Mouse (Mus musculus) monocyte, adult 2 months (primary cell): ENCODE measurements around the gene Eif4e2.

Experiments
- DNase-seq, 2 experiments: peaks; one replicate each; pipeline ENCODE4 v3.0.0; 2022; ENCODE audit warnings: low spot score in 2 of 2, low read depth in 1 of 2

Eif4e2 gene

GRCm38 (mm10) chr1:87213735-87214704, at the start of gene Eif4e2:
TSS of gene Eif4e2 (plus strand) at chr1:87213914.
- peak; percentile 84 to 89 for DNase-seq

GRCm38 (mm10) chr1:87164164-87164795, 49.4 kb upstream of the Eif4e2 start:
- no peak for DNase-seq

DNA sequence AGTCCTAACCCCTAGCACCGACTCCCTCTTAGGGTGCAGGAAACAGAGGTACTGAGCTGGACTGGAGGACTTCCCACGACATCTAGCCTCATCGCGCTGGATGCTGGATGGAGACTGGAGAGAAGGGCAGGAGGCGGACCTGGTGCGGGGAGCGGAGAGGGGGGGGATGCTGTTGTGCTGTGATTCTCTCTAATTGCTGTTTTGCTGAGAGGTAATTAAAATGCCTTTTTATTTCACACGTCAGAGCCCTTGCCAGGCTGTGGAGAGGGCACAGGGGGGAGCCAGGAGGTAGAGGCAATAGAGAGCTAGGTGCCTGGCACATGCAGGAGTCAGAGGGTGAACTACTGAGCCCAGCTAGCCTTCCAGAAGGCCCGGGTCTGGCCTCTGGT, 48.9 kb upstream of the Eif4e2 start:
- no peak for DNase-seq

DNA sequence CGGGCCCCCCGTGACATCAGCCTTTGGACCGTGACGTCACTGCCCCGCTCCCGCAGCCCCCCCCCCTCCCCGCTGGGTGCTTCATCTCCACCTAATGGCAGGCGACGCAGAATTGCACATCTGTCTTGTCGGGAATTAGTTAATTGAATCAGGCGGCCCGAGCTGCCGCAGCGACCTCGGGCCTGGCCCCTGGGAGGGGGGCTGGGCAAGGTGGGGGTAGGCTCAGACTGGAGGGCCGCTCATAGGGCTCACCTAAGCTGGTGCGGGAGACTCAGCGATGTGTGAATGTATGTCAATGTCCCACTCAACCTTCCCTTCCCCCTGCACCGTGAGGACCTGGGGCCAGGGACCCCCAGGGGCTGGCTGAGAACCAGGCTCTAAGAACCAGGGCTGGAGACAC, 43.3 kb upstream of the Eif4e2 start:
- no peak for DNase-seq

- DNase-seq = no peak
These were observed 42.4 kb upstream of the Eif4e2 start for GRCm38 (mm10) chr1:87171312-87171711.

- DNase-seq = no peak
These were observed 41.4 kb upstream of the Eif4e2 start for GRCm38 (mm10) chr1:87172316-87172715.

DNA sequence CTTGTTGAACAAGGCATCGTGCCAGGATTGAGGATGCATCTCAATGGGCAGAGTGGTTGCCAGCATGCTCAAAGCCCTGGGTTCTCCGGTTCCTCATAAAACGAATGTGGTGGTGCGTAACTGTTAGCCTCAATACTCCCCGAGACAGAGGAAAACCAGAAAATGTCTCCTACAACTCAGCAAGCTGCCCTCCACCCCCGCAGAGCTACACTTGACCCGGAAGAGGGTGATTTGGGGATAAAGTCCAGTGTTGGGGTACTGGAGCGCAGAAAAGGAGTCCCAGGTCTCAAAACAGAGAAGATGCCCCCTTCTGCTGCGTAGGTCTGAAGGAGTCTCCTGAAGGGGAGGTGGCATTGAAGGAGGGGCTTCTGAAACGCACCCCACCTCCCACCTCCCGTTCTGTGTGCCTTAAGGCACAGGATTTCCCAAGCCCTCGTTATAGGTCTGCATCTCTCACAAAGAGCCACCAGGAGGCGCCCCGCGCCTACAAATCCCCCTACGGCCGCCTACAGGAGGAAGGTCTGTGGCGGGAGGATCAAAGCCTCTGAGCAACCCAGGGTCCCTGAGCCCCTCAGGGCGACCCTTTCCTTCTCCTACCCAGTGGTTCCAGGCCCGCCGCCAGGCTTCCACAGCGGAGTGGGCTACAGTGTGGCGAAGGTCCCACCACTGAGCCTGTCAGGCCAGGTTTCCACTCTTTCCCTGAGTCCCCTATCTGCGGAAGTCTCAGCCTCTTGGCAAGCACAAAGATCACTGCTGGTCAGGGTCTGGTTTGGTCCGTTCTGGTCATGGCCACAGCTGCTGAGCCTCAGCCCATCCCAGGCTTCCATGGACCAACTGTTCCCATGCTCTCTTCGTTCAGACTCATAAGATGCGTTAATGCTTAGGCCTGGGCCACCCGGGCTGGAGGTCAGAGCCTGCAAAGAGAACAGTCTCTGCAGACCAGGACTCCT, 39.4 kb upstream of the Eif4e2 start:
- peak in 1 of 2 experiments; percentile 48 for DNase-seq

- DNase-seq = no peak
These were observed 37.8 kb upstream of the Eif4e2 start for GRCm38 (mm10) chr1:87175852-87176292.

DNA sequence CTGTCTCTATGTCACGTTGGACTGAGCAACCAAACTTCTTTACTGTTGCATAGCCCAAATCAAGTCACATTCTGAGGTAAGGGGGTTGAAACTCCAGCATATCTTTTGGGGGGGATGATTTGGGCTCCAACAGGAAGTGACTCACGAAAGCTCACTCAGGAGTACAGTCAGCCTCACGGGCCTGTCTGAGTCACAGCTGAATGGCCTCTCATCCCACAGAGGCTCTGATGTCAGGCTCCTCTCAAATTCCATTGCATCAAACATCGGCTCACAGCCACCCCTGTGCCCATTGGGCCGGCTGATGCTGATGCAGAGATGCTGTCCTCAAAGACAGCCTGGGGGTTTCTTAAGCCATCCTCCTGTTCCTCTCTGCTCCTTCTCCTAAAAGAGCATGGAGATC, 32.8 kb upstream of the Eif4e2 start:
- no peak for DNase-seq

DNA sequence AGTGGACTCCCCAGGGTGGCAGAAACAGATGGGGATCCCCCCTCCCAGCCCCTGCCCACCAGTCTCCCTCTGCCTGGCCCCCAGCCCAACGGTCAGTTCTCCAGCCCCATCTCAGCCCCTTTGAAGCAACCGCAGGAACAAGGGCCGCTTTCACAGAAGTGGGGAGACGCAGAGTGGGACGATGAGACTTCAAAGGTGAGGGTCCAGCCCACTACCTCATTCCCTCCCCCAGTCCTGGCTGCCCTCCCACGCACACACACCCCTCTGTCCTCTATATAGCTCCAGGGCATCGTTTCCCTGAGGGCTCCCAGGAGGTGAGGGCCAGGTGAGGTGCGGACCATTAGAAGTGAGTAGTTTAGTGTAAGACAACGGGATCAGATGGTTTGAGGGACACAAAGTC, 30.7 kb upstream of the Eif4e2 start, which contains the start of gene Prss56:
Gene Prss56, plus strand, starts transcription at position 301 of the 400 bp plus-strand sequence.
- DNase-seq = no peak

DNA sequence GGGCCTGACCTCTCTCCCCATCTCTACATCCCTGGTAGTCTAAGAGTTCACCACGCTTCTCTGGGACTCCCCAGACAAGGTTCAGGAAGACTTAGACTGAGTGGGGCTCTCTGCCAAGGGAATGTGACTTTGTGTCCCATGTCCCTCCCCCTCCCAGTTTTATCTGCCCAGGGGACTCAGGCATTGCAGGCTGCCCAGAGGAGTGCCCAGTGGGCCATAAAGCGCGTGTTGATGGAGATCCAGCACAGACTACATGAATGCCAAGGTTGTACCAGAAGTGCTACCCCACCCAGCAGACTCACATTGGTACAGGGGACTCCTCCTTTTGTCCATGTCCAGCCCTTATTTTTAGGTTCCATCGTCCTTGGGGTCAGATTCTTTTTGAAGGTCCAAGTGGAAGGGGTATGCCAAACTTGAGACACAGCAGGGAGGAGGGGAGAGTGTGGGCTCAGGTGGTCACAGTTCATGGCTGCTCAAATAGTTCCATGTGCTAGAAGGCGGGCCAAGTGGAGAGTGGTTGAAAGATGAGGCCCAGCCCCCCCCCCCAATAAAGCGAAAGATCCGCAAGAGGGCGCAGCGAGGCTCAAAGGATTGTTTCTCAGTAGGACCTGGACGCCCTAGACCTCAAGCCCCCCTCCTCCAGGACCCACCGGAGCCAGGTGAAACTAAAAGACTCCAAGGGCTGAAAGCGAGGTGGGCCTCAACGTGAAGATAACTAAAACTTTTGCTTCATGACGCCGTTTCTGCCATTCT, 29.5 kb upstream of the Eif4e2 start:
- DNase-seq = no peak

- peak in 1 of 2 experiments; percentile 44 for DNase-seq
These were observed 29.0 kb upstream of the Eif4e2 start for GRCm38 (mm10) chr1:87184751-87185139.

DNA sequence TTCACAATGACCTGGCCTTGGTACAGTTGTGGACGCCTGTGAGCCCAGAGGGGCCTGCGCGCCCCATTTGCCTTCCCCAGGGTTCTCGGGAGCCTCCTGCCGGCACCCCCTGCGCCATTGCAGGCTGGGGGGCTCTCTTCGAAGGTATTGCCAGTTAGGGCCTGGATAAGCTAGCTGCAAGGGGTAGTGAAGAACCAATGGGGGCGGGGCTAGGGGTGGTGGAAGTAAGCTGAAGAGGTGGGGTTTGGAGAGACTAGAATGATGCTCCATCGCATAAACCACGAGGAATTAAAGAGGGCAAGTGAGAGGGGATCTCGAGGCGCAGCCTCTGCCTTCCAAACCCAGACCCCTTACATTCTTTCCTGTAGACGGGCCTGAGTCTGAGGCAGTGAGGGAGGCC, 28.2 kb upstream of the Eif4e2 start:
- no peak for DNase-seq

DNA sequence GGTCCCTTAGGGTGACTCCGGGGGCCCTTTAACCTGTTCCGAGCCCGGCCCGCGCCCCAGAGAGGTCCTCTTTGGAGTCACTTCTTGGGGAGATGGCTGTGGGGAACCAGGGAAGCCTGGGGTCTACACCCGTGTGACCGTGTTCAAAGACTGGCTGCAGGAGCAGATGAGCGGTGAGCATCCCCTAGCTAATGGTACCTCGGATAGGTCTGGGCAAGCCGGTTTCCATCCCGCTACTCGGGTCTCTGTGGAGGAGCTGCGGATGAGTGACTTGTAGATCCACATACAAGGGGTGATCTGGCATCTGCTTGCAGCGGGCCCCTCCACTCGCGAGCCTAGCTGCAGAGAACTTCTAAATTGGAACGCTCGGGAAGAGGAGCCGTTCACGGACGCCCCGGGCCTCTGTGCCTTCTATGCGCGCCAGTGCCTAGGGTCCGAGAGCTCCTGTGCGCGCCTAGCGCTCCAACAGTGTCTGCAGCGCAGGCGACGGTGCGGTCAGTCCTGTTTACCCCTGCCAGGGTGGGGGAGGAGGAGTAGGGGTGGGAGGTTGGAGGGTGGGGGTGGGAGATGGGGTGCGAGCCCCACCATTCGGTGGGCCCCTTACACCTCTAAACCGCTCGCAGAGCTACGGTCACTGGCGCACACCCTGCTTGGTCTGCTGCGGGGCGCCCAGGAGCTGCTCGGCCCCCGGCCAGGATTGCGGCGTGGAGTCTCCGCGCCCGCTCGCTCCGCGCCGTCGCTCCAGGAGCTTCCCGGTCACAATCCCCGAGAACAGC, 27.3 kb upstream of the Eif4e2 start:
- DNase-seq = no peak

DNA sequence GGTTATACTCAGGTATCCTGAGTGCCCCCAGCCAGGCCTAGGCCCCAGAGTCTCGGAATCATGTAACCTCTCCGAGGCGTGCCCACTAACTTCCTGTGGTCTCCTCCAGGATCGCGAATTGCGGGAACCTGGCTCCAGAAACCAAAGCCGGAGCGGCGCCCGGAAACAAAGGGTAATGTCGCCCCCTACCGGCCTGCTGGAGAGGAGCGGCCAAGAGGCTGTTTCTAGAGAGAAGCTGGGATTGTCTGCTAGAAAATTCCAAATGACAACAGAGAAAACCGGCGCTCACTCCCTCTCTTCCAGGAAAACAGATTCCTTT, 26.7 kb upstream of the Eif4e2 start:
- DNase-seq = peak in 1 of 2 experiments; percentile 31

- DNase-seq = no peak
These were observed 23.3 kb upstream of the Eif4e2 start, which contains the start of gene Chrnd for GRCm38 (mm10) chr1:87190429-87190828. TSS of gene Chrnd (plus strand) at chr1:87190607.

DNA sequence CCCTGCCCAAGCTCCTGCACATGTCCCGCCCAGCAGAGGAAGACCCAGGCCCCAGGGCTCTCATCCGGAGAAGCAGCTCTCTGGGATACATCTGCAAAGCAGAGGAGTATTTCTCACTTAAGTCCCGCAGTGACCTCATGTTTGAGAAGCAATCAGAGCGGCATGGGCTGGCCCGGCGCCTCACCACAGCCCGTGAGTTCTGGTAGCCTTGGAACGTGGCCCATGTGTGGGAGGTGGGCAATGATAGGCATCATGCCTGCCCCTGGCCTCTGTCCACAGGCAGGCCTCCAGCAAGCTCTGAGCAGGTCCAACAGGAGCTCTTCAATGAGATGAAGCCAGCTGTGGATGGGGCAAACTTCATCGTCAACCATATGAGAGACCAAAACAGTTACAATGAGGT, 16.4 kb upstream of the Eif4e2 start:
- DNase-seq = no peak

DNA sequence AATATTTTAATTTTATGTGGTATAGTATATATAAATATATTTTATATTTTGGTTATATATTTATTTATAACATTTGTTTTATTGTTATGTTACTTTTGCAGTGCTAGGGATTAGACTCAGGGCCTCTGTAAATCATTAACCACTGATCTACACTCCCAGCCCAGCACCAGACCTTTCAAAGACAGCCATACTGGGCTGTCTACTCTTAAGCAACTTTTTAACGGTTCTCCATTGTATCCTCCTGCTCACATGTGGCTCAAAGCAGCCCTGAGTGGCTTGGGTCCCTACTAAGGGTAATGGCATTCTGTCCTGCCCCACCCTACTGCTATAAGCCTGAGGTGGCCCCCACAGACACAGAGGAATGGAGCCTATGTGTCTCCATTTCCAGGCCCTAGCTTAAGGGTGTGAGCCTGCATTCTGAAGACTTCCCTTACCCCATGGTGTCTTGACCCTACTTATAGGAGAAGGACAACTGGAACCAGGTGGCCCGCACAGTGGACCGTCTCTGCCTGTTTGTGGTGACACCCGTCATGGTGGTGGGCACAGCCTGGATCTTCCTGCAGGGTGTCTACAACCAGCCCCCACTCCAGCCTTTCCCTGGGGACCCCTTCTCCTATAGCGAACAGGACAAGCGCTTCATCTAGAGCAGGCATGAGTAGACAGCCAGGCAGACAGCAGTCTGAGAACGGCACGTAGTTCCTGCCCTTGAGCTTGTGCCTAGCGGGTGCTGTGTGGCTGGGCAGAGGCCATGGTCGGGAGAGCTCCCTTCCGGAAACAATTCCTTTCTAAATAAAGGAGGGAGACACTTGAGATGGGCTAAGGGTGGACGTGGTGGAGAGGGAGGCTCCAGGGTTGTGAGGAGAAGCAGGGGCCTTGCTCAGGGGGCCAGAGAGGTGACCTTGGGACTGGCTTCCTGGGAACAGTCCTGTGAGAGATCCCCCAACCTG, 15.3 kb upstream of the Eif4e2 start:
- DNase-seq = no peak

- DNase-seq = no peak
These were observed 12.9 kb upstream of the Eif4e2 start for GRCm38 (mm10) chr1:87200811-87201210.
